Mouse (Mus musculus) left cerebral cortex, adult 11 months (tissue): Measurements from ENCODE around the gene Map3k3.
"Not testable (repeated sequence)": the region's sequence is repeated elsewhere in the genome, so short reads cannot be mapped to it uniquely, and the experiment has no call there.

ENCODE experiments used
- DNase-seq: peaks from one replicate; pipeline ENCODE4 v3.0.0; 2022; ENCODE audit warnings: low spot score

The Map3k3 gene

GRCm38 (mm10) chr11:106083708-106084701 is at the start of gene Map3k3:
Gene Map3k3, plus strand, starts transcription at chr11:106084613.
- peak; percentile 100 for DNase-seq

GRCm38 (mm10) chr11:106034986-106035385 is 49.4 kb upstream of the Map3k3 start:
- DNase-seq = no peak

GRCm38 (mm10) chr11:106036548-106037417 is 47.6 kb upstream of the Map3k3 start, which contains the start of gene Dcaf7:
Gene Dcaf7, plus strand, starts transcription at chr11:106036872.
- DNase-seq = peak; percentile 97

- DNase-seq = peak; percentile 63
Measured at GRCm38 (mm10) chr11:106037418-106037751, 47.0 kb upstream of the Map3k3 start.

- no peak for DNase-seq
Measured at GRCm38 (mm10) chr11:106044349-106044748, 40.1 kb upstream of the Map3k3 start.

GRCm38 (mm10) chr11:106045256-106045655 is 39.2 kb upstream of the Map3k3 start:
- DNase-seq = no peak

GRCm38 (mm10) chr11:106045780-106046179 is 38.6 kb upstream of the Map3k3 start:
- no peak for DNase-seq

GRCm38 (mm10) chr11:106046584-106046983 is 37.8 kb upstream of the Map3k3 start:
- DNase-seq = no peak

GRCm38 (mm10) chr11:106053921-106054320 is 30.5 kb upstream of the Map3k3 start:
- DNase-seq = no peak

- DNase-seq = no peak
Measured at GRCm38 (mm10) chr11:106054600-106054999, 29.8 kb upstream of the Map3k3 start.

- no peak for DNase-seq
Measured at GRCm38 (mm10) chr11:106055341-106055740, 29.1 kb upstream of the Map3k3 start.

- no peak for DNase-seq
Measured at GRCm38 (mm10) chr11:106056819-106057491, 27.5 kb upstream of the Map3k3 start.

GRCm38 (mm10) chr11:106058020-106058419 is 26.4 kb upstream of the Map3k3 start:
- no peak for DNase-seq

- no peak for DNase-seq
Measured at GRCm38 (mm10) chr11:106060549-106060948, 23.9 kb upstream of the Map3k3 start.

- DNase-seq = no peak
Measured at GRCm38 (mm10) chr11:106061311-106061710, 23.1 kb upstream of the Map3k3 start.

- DNase-seq = no peak
Measured at GRCm38 (mm10) chr11:106063756-106064155, 20.7 kb upstream of the Map3k3 start.

- DNase-seq = no peak
Measured at GRCm38 (mm10) chr11:106065073-106065922, 19.1 kb upstream of the Map3k3 start.

- peak; percentile 87 for DNase-seq
Measured at GRCm38 (mm10) chr11:106065923-106066571, 18.4 kb upstream of the Map3k3 start, which contains the start of gene Taco1. Gene Taco1, plus strand, starts transcription at chr11:106066061.

GRCm38 (mm10) chr11:106066616-106067015 is 17.8 kb upstream of the Map3k3 start:
- DNase-seq = not testable (repeated sequence)

GRCm38 (mm10) chr11:106073774-106074173 is 10.6 kb upstream of the Map3k3 start:
- no peak for DNase-seq
